Mouse (Mus musculus) megakaryocyte, adult 5-6 weeks (primary cell): ENCODE results near the gene Usp13. TPM values are rescaled to one million over a fixed set of nuclear protein-coding genes. Genes with fewer than 3 reads are reported as not detected.

Source experiments
- ATAC-seq: 2 replicates; pipeline ENCODE4 v1.8.0; 2016; ENCODE audit warnings: mild to moderate bottlenecking, inconsistent platforms; ENCODE audit not compliant: poor library complexity, severe bottlenecking
- total RNA-seq, 2 experiments: library from RNA; stranded (forward) in 1 of 2; stranded (reverse) in 1 of 2; fragments of 153-499, 151-499 nt in 1 of 2; fragments of 221-1000, 200-1000 nt in 1 of 2; gene quantifications; 2 replicates each; pipeline versions ENCODE4 v1.2.3 to v1.2.4; 2015 to 2017

Gene Usp13
- total RNA-seq (2015) (not detected in 2 replicates), total RNA-seq (2017) (not detected in 2 replicates)

GRCm38 (mm10) chr3:32817357-32818326, at the start of gene Usp13:
TSS of gene Usp13 (plus strand) at chr3:32817546.
- no peak for ATAC-seq

- ATAC-seq = no peak
These were observed 46.6 kb upstream of the Usp13 start for GRCm38 (mm10) chr3:32770781-32771180.

DNA sequence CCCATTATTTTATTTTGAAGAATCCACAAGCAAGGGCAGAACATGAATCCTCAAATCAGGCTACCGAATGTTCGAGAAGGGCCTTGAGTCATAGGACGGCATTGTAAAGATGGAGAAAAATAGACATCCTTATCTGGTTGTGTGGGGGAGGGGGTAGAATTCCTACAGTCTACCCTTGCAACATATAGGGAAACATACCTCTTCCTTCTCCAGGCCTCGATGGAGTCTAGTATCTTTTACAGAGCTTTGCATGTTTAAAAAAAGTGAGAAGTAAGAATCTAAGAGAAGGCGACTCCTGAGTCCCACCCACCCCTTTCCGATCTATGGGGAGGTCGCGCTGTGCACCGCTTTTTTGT, 367 bp upstream of the Usp13 start:
- no peak for ATAC-seq

DNA sequence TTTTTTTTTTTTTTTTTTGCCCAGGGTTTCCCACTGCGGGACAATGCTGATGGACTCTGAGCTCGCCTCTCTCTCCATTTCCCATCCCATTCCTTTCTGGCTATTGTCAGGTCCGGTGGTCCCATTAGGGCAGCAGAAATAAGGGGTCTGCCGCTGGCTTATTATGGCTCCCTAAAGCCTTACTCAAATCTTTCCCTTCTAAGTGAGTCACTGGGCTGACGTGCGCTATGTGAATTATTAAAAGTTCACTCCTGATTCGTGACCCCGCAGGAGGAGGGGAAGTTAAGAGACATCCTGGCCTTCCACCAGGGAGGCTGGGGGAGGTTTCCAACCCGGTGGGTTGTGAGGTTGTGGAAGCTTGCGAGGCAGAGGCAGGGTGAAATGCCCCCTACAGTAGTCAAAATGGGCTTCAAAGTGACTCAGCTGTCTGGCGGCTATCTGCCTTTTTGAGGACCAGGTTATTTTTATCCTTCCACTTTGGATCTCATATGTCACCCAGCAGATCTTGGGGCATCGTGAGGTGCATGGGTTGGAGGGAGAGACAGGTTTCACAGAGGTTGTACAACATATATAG, 1.1 kb downstream of the Usp13 start:
- no peak for ATAC-seq

DNA sequence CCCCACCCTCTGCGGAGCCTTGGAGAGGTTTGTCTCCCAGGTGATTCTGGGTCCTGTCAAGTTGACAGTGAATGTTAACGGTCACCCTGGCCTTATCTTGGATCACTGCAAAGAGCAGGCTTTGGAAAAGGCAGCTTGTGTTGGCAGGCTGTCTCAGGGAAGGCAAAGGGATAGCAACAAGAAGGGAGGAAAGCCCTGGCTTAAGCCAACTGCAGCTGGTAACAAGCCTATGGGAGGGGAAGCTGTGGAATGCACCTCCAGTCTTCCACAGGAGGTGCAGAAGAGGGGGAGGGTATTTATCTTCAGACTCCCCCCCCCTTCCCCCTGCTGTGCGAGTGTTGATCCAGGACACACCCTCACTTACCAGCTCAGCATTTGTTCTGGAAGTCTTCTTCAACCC, 5.3 kb downstream of the Usp13 start:
- no peak for ATAC-seq

DNA sequence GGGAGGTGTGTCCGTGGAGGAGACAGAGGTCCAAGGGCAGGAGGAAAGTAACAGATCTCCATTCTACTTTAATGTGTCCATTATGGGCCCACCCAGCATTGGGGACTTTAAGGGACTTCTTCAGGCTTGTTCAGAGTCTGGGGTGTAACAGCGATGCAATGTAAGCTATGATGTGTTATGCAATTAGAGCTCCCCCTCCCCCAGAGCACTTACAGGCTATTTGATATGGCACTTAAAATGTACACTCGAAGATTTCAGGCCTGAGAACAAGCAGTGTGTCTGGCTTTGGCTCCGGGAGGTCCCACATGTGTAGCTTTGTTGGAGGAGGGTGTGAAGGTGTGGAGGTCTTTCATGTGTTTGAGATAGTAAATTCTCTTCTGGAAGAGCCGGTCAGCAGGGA, 7.6 kb downstream of the Usp13 start:
- no peak for ATAC-seq

- no peak for ATAC-seq
These were observed 8.7 kb downstream of the Usp13 start for GRCm38 (mm10) chr3:32825964-32826479.

- no peak for ATAC-seq
These were observed 9.4 kb downstream of the Usp13 start for GRCm38 (mm10) chr3:32826701-32827100.

DNA sequence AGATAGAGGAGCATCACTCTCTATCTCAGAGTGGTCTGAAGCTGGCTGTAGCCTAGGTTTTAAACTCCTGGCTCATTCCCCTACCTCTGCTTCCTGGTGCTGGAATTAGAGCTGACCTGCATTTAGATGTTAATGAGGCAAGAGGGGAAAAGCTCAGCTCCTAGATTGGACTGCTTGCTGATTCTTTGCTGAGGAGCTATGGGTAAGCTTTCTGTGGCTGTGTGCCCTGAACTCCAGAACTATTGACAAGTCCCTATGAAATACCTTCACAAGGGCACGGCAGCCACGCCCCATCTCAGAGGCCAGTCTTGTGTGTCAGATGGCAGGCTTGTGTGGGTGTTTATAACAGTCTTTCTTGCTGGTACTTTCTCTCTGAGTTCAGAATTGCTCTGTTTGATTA, 16.5 kb downstream of the Usp13 start:
- ATAC-seq = no peak

DNA sequence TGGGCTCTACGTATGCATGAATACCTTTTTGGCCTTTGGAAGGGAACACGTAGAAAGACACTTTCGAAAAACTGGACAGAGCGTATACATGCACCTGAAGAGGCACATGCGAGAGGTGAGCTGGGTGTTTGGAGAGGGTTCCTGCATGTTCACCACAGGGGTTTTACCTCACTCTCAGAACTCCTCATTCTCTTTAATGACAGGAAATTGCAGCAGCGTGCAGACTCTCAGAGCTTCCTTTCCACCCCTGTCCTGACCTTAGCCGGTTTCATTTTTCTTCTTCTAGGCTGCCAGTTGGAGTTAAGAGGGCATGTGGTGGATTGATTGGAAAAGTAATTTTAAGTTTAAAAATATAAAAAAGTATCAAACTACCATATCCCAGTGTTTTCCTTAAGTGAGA, 20.5 kb downstream of the Usp13 start:
- no peak for ATAC-seq

GRCm38 (mm10) chr3:32856362-32857107, 39.2 kb downstream of the Usp13 start:
- ATAC-seq = no peak

GRCm38 (mm10) chr3:32871081-32871480, 53.7 kb downstream of the Usp13 start:
- no peak for ATAC-seq

DNA sequence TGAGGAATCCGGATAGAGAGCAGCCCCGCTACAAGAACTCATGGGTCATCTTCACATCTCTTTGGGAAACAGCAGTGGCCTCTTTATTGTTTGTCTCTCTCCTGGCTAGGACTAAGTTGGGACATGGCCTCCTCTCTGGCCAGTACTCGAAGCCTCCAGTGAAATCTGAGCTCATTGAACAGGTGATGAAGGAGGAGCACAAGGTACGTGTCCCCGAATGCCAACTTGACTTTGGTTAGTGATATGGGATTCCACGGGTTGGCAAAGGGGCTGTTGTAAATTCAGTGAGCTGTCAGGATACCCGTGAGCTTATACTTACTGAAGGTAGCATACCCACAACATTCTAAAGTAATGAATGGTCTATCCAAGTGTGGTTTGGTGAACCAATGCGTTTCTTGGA, 69.0 kb downstream of the Usp13 start:
- no peak for ATAC-seq

DNA sequence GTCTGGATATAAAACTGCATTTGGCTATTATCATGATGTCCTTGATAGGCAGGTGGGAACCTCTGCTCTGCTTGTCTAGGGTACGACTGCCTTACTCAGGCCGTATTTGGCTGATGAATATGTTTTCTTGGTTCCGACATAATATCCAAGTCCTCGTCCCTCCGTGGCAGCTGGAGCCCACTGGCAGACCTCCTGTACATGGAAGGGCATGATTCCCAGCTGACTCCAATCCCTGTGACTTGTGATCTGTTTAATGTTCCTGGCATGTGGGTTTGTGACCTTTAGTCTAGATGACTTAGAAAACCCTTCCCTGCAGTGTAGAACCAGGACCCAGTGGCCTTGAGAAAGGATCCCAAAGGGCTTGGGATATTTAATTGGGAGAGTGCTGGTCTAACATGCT, 71.5 kb downstream of the Usp13 start:
- no peak for ATAC-seq

DNA sequence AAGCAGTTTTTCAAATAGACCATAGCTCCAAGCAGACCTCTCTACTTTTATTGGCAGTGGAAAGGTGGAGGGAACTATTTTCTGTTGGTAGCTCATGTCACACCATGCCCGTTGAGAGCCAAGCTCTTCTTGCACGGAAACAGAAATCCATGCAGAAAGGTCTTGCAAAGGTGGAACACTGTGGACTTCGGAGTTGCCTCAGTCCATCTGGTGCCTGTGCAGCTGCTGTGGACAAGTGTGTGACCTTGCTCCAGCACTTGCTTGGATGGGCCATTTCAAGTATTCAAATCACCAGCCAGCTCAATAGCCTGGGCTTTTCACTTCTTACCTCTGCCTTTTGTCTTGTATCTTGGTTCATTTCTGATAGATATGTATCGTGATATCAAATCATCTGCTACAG, 72.8 kb downstream of the Usp13 start:
- ATAC-seq = no peak

GRCm38 (mm10) chr3:32903462-32903861, 86.1 kb downstream of the Usp13 start:
- ATAC-seq = no peak

DNA sequence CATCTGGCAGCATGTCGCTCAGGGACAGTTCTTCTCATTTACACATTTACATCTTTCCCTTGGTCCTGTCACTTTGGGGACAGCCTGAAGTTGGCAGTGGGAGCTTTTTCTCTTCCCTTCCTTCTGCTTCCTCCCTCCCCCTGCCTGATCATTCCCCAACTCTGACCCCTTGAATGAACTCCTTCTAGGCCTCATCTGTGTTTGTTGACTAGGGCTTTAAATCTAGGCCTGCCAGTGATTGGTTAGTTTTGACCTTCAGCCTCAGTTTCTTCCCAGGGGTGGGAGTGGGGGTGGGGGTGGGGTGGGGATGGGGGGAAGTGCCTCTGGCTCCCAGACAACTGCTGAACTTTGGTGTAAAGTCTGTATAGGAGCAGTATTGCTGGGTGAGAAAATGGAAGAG, 87.3 kb downstream of the Usp13 start:
- no peak for ATAC-seq

GRCm38 (mm10) chr3:32905850-32906779, 88.8 kb downstream of the Usp13 start:
- ATAC-seq = no peak

DNA sequence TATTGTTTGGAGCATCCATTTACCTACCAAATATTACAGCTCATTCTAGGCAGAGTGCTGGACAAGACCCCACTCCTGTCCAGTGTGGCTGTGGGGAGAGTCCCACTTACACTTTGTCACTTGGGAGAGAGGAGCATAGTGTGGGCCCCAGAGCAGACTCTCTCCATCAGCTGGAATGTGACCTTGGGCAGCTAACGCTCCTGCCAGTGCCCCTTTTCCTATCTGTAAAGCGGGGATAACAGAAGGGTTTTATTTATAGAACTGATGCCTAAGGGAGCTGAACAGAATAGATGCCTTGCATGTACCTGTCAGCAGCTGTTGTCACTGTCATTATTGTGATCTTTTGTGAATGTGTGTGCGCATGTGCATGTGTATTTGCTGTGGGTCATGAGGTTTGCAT, 91.1 kb downstream of the Usp13 start:
- no peak for ATAC-seq

GRCm38 (mm10) chr3:32910071-32910551, 92.8 kb downstream of the Usp13 start:
- ATAC-seq = no peak
